Mouse (Mus musculus): ENCODE measurements at regions not wholly inside any gene's neighbourhood (a gene's known extent, or its start where the extent isn't known, plus 50 kb on each side); places are given as distances from the start of the nearest gene placed in this dataset.

DNA sequence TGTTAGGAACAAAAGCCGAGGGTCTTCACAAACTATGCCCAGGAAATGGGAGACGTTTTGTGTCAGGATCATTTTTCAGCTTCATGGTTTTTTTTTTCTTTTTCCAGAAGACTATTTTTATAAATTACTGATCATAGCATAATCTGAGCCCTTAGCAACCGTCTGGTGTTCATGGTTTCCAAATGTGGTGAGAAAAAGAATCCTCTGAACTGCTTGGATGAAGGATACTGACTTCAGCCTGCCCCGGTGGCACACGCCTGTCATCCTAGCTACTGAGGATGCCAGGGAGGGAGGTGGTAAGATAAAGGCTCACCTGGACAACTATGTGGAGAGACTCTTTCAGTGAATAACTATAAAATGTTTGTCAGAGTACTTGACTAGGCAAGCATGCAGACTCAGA lies 72.4 kb upstream of the Epcam start:
- TF ChIP-seq POLR2A (IDR thresholded peaks at IDR 0.05; ENCODE audit: control insufficient read depth in 1 of 2, insufficient read depth in 1 of 2, low read depth in 1 of 2, low read length in 2 of 2, poor library complexity in 1 of 2) (no peak), CTCF (IDR thresholded peaks at IDR 0.05 in 2 of 3, conservative IDR thresholded peaks at IDR 0.05 in 1 of 3; ENCODE audit: control insufficient read depth in 1 of 3, insufficient read depth in 1 of 3, low read depth in 2 of 3, low read length in 3 of 3, poor library complexity in 1 of 3, severe bottlenecking in 1 of 3) (no peak), EP300 (IDR thresholded peaks at IDR 0.05; ENCODE audit: low read depth in 1 of 2, low read length in 2 of 2) (no peak), NELFE (IDR thresholded peaks at IDR 0.05; ENCODE audit: low read depth, low read length) (no peak), TBP (IDR thresholded peaks at IDR 0.05; ENCODE audit: low read depth, low read length) (no peak), CHD2 (IDR thresholded peaks at IDR 0.05; ENCODE audit: low read length) (no peak), ELF1 (IDR thresholded peaks at IDR 0.05; ENCODE audit: low read depth, low read length) (no peak), POLR2AphosphoS2 (IDR thresholded peaks at IDR 0.05; ENCODE audit: low read length) (no peak), GABPA (IDR thresholded peaks at IDR 0.05; ENCODE audit: low read depth, low read length) (no peak), MAZ (IDR thresholded peaks at IDR 0.05; ENCODE audit: low read depth, low read length) (no peak), MXI1 (IDR thresholded peaks at IDR 0.05; ENCODE audit: low read depth, low read length) (no peak), MAFK (IDR thresholded peaks at IDR 0.05; ENCODE audit: borderline replicate concordance, low read depth, low read length) (no peak), GATA1 (IDR thresholded peaks at IDR 0.05; ENCODE audit: low read depth, low read length) (no peak), ETS1 (IDR thresholded peaks at IDR 0.05; ENCODE audit: low read depth, low read length) (no peak)

Measured in MEL (cell line).